Mouse (Mus musculus) T-helper 1 cell (primary cell): Measurements from ENCODE around the gene Cnst.
"Not testable (repeated sequence)": the region's sequence is repeated elsewhere in the genome, so short reads cannot be mapped to it uniquely, and the experiment has no call there.

Experiments used
- in situ Hi-C: fragments of 300-600 bp; cut with MboI, MseI; formaldehyde crosslinking; loops from one replicate; pipeline ENCODE4 v1.15.1; 2025; ENCODE audit warnings: high pct_unique_total_duplicates

Gene Cnst

DNA sequence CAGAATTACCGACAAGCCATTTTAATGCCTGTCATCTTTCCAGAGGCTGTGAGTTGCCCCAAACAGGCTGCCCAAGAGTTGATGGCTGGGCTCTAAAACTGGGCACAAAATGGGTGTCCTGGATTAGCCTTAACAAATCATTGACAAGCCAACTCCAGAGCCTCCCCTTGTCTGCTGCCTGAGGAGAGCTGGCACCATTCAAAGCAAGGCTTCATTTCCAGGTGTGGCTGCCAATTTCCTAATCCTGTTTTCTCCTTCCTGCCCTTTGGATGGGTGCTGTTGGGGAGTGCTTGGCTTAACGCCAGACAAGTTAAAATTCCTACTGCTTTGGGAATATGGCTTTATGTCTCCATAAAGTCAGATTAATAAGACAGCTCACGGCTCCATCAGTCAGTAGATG lies 98.0 kb downstream of the Cnst start:
- in situ Hi-C loops = no loop called here

DNA sequence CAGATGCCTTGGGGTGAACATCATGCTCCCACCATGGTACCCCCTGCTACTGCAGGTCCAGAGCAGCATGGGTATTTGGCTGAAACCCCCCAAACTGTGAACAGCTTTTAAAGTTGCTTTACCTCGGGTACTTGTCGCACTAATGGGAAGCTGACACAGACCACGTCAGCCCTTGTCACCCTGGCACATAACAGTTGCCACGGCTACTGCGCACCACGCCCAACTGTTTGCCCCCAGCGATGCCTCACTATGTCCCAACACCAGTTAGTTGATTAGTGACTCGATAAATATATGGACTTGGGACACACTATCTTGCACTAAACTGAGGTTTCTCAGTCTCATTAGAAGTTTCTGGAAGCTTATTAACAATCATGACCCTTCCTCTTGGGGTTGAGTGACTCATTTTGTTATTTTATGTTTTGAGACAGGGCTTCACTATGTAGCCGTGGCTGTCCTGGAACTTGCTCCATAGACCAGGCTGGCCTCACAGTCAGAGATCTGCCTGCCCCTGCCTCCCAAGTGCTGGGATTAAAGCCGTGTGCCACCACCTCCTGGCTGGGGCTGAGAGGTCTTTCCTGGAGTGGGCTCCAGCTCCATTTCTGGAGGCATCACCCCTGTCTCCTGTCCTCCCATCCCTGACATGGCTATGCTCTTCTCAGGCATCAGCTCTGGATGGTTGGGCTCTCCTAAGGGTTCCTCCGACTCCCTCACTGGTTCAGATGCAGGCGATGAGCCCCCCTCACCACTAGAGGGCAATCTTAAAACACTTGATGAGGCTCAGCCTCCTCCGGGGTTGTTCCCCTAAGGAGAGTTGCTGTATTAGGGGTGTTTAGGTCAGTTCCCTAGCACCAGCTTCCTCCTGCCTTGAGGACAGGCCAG lies 99.2 kb downstream of the Cnst start:
- in situ Hi-C loops = no loop called here

- in situ Hi-C loops = no loop called here
Observed at GRCm38 (mm10) chr1:179645980-179646268, 99.8 kb downstream of the Cnst start.

DNA sequence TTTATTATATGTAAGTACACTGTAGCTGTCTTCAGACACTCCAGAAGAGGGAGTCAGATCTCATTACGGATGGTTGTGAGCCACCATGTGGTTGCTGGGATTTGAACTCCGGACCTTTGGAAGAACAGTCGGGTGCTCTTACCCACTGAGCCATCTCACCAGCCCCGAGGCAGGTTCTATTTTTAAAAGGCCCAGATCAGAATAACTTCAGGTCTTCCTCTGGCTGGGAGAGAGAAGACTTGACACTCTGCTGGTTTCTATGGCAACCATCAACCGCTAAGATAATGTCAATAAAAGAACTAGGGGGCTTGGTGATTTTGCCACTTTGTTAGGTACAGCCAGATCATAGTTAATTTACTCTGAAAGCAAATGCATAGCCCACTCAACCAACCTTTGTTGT lies 102.5 kb downstream of the Cnst start:
- in situ Hi-C loops = not testable (repeated sequence)

DNA sequence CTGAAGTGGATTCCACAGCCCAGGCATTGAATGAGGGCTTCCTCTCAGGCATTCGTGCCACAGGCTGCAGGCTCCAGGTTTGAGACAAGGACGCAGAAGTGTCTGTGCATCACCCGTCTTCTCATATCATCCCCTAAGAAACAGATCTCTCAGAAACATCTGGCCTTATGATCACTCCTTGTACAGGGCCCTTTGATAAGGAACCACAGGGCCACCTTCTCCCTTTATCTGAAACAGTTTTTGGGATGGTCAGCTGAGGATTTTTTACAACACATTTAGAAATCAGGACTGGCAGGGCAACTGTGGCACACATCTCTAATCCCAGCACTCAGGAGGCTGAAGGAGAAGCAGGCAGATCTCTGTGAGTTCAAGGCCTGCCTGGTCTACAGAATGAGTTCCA lies 103.2 kb downstream of the Cnst start:
- in situ Hi-C loops = no loop called here

GRCm38 (mm10) chr1:179650284-179650683 lies 104.1 kb downstream of the Cnst start:
- in situ Hi-C loops = no loop called here

GRCm38 (mm10) chr1:179651224-179651623 lies 105.1 kb downstream of the Cnst start:
- in situ Hi-C loops = no loop called here

DNA sequence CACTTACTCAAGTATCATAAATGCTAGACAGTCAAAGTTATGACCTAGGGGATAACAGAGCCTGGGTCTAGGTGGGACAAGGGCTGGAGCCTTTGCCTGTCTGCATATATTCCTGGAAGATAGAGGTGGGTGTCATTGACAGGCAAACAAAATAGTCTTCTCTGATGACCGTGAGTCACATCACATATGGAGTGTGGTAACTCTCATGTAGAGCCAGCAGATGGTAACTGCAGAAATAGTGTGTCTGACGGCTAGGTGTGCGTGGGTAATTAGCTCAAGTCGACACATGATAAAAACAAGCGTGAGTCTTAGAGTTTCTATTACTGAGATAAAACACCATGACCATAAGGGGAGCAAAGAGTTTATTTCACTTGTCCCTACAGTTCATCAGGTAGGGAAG lies 116.9 kb downstream of the Cnst start:
- in situ Hi-C loops = no loop called here

- in situ Hi-C loops = no loop called here
Observed at GRCm38 (mm10) chr1:179664309-179664930, 118.2 kb downstream of the Cnst start.

DNA sequence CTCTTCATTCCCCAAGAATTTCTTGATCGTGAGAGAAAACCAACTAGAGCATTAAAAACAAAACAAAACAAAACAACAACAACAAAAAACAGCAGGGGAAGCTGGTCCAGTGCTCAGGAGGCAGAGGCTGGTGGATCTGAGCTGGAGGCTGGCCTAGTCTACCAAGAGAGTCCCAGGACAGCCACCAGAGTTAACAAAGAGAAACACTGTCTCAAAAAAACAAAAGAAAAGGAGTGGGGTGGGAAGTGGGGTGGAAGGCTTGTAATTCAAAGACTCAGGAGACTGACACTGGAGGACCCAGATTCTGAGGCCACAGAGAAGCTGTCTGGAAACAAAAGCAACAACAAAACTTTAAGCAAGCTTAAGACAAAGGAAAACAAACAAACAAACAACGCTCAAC lies 120.8 kb downstream of the Cnst start:
- in situ Hi-C loops = loop anchor here (5.0 kb wide), 1 partner anchor 35 kb away; no protein-coding TSS in a partner anchor

DNA sequence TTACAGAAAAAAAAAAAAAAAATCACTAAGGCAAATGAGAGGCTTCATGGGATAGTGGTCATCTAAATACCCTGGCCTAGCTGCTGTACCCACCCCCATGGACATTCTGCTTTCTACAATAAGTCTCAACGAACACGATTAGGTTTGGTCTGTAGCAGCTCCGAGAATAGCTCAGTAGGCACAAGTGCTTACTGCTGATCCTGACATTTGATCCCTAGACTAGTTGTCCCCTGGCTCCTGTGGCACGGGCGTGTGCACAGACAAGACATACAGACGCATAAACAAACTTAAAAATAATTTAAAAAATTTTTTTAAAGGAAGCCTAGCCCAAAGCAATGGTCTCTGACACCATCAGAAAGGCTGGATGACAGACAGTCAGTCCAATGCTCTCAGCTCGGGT lies 121.3 kb downstream of the Cnst start:
- in situ Hi-C loops = loop anchor here (5.0 kb wide), 1 partner anchor 35 kb away; no protein-coding TSS in a partner anchor

- in situ Hi-C loops = loop anchor here (5.0 kb wide), 1 partner anchor 36 kb away; no protein-coding TSS in a partner anchor
Observed at GRCm38 (mm10) chr1:179668013-179668805, 122.0 kb downstream of the Cnst start, which contains the start of gene Sccpdh. Gene Sccpdh (plus strand): TSS chr1:179668210.

DNA sequence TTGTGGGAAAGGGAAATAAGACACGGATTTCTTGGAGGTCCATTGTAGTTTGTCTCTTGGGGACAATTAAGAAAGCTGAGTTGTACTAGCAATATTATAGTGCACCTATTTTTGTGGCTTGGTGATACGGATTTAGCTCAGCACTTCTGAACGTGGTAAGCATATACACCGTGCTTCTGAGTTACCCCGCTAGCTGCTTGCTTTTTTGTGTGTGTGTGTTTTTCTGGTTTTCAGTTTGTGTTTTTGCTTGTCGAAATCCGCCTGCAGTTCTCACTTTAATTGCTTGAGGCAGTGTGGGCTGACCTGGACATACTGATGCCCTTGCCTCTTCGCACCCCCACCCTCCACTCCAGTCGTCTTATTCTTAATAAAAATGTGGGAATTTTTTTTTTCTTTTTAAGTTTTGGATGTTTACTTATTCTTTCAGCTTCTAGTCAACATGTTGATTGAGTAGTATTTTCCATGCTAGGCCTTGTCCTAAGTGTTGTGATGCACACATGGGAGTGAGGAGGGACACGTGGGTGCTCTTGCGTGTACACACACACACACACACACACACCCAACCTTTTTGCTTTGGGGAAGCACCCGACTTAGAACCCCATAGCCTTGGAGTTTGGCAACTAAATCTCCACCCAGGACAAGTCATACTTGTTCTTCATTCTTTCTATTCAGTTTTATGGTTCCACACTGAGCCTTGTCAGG lies 122.8 kb downstream of the Cnst start:
- in situ Hi-C loops = loop anchor here (5.0 kb wide), 1 partner anchor 37 kb away; no protein-coding TSS in a partner anchor

DNA sequence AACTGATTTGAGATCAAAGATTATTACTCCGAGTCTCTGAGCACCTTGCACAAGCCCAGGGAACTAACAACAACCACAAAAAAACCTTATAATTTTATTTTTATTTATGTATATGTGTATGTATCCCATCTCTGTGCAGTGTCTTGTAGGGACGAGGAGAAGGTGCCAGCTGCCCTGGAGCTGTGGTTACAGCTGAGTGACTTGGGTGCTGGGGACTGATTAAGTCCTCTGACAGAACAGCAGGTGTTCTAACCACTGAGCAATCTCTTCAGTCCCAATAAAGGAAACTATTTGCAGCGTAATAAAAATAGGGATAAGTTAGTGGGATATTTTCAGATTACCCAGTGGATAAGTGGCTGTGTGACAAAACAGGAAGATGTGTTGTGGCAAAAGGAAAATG lies 128.2 kb downstream of the Cnst start:
- in situ Hi-C loops = no loop called here

DNA sequence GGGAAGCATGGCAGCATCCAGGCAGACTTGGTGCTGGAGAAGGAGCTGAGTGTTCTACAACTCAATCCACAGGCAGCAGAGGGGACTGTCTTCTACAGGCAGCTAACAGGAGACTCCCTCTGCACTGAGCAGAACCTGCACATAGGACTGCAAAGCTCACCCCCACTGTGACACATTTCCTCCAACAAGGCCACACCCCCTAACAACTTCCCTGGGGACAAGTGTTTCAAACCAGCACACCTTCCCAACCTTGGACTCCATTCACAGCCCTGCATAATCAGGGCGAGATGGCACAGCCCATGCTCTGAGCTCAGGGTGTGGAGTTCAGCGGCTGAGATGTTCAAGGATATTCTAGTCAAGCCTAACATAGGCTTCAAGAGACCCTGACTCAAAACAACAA lies 130.9 kb downstream of the Cnst start:
- in situ Hi-C loops = no loop called here
